Mouse (Mus musculus): ENCODE measurements around the gene Cmbl. TPM values are rescaled to one million over a fixed set of nuclear protein-coding genes. Genes with fewer than 3 reads are reported as not detected.

Cmbl gene
- polyA plus RNA-seq, 1 experiment, result 12.4 TPM

DNA sequence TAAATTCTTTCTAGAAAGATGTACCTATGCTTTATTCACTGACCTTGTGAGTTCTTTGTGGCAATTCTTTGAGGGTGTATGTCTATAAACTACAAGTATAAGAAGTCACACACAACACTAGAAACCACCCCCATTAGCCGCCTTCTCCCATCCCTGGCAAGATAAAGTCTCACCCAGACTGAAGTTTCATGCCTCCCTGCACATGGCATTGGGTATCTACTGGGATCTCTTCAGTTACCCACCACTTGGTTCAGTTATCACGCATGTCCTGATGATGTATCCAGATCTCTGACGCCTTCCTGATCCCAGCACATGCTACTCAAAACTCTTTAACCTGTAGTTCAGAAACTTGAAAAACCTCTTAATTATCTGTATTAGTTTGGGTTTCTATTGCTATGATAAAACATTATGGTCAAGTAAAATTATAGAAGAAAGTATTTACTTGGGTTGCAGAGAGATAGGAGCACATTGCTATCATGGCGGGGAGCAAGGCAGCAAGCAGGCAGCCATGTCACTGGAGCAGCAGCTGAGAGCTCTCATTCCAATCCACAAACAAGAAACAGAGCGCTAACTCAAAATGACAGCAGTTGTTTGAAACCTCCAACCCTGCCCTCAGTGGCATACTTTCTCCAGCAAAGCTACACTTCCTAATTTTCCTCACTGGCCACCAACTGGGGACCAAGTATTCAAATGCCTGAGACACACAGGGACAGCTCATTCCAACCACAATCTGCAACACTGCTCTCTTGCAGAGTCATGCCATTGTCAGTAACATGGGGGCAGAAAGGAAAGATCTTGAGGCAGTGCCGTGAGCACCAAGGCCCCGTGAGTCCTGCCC, 30.5 kb upstream of the Cmbl start:
- WGBS, result 78% methylated on average over 7 of the region's 7 CpGs
- Histone ChIP-seq H3K27ac (ENCODE audit: insufficient read depth, low read length) (no peak overlapping the region), H3K4me1 (ENCODE audit: control insufficient read depth, insufficient read depth, insufficient read length) (no peaks in the 10 kb centered on the region; the same call in 1 of the 2 replicates), H3K27me3 (ENCODE audit: control insufficient read depth, insufficient read depth, low read length) (no peaks in the 10 kb centered on the region), H3K36me3 (ENCODE audit: control insufficient read depth, insufficient read depth, low read length) (no peaks in the 10 kb centered on the region), H3K4me3 (ENCODE audit: extremely low read depth, insufficient read depth, insufficient read length) (no peak overlapping the region)
- DNase-seq (ENCODE audit: low read depth in 1 of 2, low spot score in 2 of 2), result no peak
- TF ChIP-seq CTCF (IDR thresholded peaks at IDR 0.05; ENCODE audit: extremely low read depth, insufficient read depth, insufficient read length, insufficient replicate concordance) (no peak), POLR2A (IDR thresholded peaks at IDR 0.05; ENCODE audit: low read depth, low read length) (no peak)

DNA sequence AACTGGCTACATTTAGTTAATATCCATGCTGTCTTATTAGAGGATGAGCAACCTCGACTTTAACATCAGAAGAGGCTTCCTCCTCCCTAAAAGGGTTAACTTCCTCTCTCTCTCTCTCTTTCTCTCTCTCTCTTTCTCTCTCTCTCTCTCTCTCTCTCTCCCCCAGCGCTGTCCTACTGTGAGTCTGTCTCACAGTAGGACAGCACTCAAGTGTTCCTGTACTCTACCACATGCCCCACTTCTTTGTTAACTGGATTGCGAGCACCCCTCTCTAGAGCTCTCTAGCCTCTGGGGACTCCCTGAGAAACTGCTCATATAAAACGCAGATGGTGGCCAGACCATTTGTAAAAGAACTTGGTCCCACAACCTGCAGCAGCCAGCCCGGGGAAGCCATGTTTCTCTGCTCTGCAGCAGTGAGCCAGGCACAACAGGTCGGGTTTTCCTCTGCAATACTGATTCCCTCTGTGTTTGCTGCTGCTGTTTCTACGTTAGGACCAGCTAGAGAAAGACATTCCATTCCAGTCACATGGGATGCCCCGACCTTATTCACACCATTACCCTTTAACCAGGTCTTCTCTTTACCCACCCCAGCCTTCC, 29.8 kb upstream of the Cmbl start:
- no peaks in the 10 kb centered on the region for H3K27me3 ChIP-seq (ENCODE audit: control insufficient read depth, insufficient read depth, low read length)
- WGBS, result 47% methylated on average over 8 of the region's 8 CpGs
- H3K4me1 ChIP-seq (ENCODE audit: control insufficient read depth, insufficient read depth, insufficient read length), result no peaks in the 10 kb centered on the region; the same call in 1 of the 2 replicates

DNA sequence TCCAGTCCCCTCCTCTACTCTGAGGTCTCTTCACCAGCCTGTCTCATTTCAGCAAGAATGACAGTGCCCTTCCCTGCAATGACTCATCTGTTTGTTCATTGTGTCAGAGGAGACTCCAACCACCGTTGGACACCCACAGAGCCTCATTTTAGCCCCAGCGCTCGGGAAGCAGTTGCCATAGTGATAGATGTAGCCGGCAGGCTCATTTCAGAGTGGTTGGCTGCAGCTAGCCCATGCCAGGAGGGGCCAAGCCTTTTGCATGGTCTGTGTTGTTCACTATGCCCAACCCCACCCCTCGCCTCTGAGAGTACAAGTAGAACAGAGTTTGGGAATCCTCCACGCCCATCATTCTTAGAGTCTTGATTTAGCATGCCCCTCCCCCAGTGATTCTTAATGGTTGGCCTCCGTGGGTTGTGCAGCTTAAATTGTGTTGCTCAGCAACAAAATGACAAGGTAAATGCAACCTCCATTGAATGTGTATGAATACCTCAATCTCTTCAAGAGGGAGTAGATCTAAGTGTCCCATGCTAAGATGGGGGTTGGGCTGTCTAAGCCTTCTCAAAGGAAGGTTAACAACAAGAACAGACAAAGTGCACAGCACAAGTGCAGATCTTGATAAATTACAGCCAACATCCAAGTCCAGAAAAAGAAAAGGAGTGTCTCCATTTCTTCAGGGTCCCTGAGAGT, 29.0 kb upstream of the Cmbl start:
- TF ChIP-seq POLR2A (IDR thresholded peaks at IDR 0.05; ENCODE audit: low read depth, low read length) (no peak), CTCF (IDR thresholded peaks at IDR 0.05; ENCODE audit: extremely low read depth, insufficient read depth, insufficient read length, insufficient replicate concordance) (no peak)

More for the DNA sequence above, 29.8 kb upstream of the Cmbl start:
- Histone ChIP-seq H3K36me3 (ENCODE audit: control insufficient read depth, insufficient read depth, low read length) (no peaks in the 10 kb centered on the region), H3K4me3 (ENCODE audit: extremely low read depth, insufficient read depth, insufficient read length) (no peak overlapping the region), H3K27ac (ENCODE audit: insufficient read depth, low read length) (no peak overlapping the region)
- DNase-seq (ENCODE audit: low read depth in 1 of 2, low spot score in 2 of 2), result no peak
- TF ChIP-seq CTCF (IDR thresholded peaks at IDR 0.05; ENCODE audit: extremely low read depth, insufficient read depth, insufficient read length, insufficient replicate concordance) (no peak), POLR2A (IDR thresholded peaks at IDR 0.05; ENCODE audit: low read depth, low read length) (no peak)

DNA sequence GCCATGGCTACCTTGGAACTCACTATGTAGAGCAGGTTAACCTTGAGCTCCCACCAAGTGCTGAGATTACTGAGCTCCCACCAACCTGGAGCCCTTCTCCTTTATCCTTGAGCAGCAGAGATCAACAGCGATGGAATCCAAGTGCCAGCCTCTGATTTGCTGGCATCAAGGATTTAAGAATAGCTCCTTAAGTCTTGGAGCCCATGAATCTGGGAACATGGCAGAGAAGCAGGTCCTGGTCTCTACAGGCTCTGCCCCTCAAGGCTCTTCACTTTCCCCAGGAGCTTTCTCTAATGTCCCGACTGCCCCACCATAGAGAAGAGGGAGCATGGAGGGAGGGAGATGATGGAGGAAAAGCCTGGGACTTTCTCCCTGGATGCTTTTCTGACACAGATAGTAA, 27.5 kb upstream of the Cmbl start:
- H3K4me3 ChIP-seq (ENCODE audit: extremely low read depth, insufficient read depth, insufficient read length), result no peak overlapping the region
- H3K27ac ChIP-seq (ENCODE audit: insufficient read depth, low read length), result no peak overlapping the region
- DNase-seq (ENCODE audit: low read depth in 1 of 2, low spot score in 2 of 2), result no peak
- TF ChIP-seq POLR2A (IDR thresholded peaks at IDR 0.05; ENCODE audit: low read depth, low read length) (no peak), CTCF (IDR thresholded peaks at IDR 0.05; ENCODE audit: extremely low read depth, insufficient read depth, insufficient read length, insufficient replicate concordance) (no peak)
- H3K36me3 ChIP-seq (ENCODE audit: control insufficient read depth, insufficient read depth, low read length), result no peaks in the 10 kb centered on the region
- H3K27me3 ChIP-seq (ENCODE audit: control insufficient read depth, insufficient read depth, low read length), result no peaks in the 10 kb centered on the region
- peaks cover 4% of the 10 kb centered on the region; the same call in 1 of the 2 replicates for H3K4me1 ChIP-seq (ENCODE audit: control insufficient read depth, insufficient read depth, insufficient read length)
- WGBS, result 100% methylated on average over 2 of the region's 2 CpGs

More for the DNA sequence above, 29.0 kb upstream of the Cmbl start:
- 44% methylated on average over 7 of the region's 7 CpGs for WGBS
- Histone ChIP-seq H3K36me3 (ENCODE audit: control insufficient read depth, insufficient read depth, low read length) (no peaks in the 10 kb centered on the region), H3K27me3 (ENCODE audit: control insufficient read depth, insufficient read depth, low read length) (no peaks in the 10 kb centered on the region), H3K4me3 (ENCODE audit: extremely low read depth, insufficient read depth, insufficient read length) (no peak overlapping the region), H3K27ac (ENCODE audit: insufficient read depth, low read length) (no peak overlapping the region), H3K4me1 (ENCODE audit: control insufficient read depth, insufficient read depth, insufficient read length) (no peaks in the 10 kb centered on the region; the same call in 1 of the 2 replicates)
- no peak for DNase-seq (ENCODE audit: low read depth in 1 of 2, low spot score in 2 of 2)

DNA sequence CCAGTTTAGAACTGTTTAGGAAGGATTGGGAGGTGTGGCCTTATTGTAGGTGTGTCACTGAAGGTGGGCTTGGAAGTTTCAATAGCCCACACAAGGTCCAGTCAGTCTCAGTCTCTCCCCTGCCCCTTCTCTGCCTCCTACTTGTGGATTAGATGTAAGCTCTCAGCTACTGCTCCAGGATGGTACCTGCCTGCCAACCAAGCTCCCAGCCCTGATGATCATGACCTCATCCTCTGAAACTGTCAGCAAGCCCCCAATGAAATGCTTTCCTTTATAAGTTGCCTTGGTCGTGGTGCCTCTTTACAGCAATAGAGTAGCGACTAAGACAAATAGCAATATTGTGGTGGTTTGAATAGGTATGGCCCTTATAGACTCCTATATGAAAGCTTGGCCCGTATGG, 26.8 kb upstream of the Cmbl start:
- no peak for DNase-seq (ENCODE audit: low read depth in 1 of 2, low spot score in 2 of 2)
- Histone ChIP-seq H3K27ac (ENCODE audit: insufficient read depth, low read length) (no peak overlapping the region), H3K4me3 (ENCODE audit: extremely low read depth, insufficient read depth, insufficient read length) (no peak overlapping the region), H3K36me3 (ENCODE audit: control insufficient read depth, insufficient read depth, low read length) (no peaks in the 10 kb centered on the region), H3K4me1 (ENCODE audit: control insufficient read depth, insufficient read depth, insufficient read length) (peaks cover 4% of the 10 kb centered on the region; the same call in 1 of the 2 replicates), H3K27me3 (ENCODE audit: control insufficient read depth, insufficient read depth, low read length) (no peaks in the 10 kb centered on the region)
- TF ChIP-seq CTCF (IDR thresholded peaks at IDR 0.05; ENCODE audit: extremely low read depth, insufficient read depth, insufficient read length, insufficient replicate concordance) (no peak), POLR2A (IDR thresholded peaks at IDR 0.05; ENCODE audit: low read depth, low read length) (no peak)
- WGBS, result 91% methylated on average over 3 of the region's 3 CpGs

DNA sequence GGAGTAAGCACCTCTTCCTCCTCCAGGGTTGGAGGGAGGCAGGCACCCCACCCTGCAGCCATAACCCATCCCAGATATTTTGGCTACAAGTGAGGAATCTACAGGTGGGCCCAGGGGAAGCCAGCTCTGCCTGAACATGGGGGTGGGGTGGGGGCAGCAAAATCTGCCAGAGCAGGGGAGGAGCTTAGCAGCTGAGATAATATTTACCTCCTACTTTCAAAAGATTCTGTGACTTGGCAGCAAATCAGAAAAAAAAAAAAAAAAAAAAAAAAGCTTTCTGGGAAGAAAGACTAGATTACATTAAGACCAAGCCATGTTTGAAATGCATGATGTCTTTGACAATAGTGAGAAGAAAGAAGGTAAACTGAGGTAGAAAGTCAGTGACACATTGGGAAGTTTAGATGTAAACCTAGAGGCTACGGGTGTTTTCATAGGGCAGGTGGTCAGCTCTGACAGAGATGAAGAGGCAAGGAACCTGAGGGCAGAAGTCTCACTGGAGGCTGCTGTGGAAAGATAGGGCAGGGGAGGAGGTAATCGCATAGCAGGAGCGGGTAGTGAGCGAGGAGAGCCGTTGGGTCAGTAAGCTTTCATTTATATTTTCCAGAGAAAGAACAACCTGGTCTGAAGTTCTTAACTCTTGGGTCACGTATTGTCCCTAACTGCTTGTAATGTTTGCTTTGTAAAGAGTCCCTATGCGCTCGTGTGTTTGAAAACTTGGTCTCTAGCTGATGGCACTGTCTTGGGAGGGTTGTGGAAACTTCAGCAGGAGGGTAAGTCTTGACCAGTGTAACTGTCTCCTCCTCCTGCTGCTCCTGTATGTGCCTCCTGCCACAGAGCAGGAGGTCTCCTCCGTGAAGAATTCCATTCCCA, 25.3 kb upstream of the Cmbl start:
- no peak for TF ChIP-seq CTCF (IDR thresholded peaks at IDR 0.05; ENCODE audit: extremely low read depth, insufficient read depth, insufficient read length, insufficient replicate concordance)
- no peak overlapping the region for H3K4me3 ChIP-seq (ENCODE audit: extremely low read depth, insufficient read depth, insufficient read length)
- 75% methylated on average over 9 of the region's 9 CpGs for WGBS
- no peak overlapping the region for H3K27ac ChIP-seq (ENCODE audit: insufficient read depth, low read length)
- H3K27me3 ChIP-seq (ENCODE audit: control insufficient read depth, insufficient read depth, low read length), result no peaks in the 10 kb centered on the region
- no peaks in the 10 kb centered on the region for H3K36me3 ChIP-seq (ENCODE audit: control insufficient read depth, insufficient read depth, low read length)
- no peak for DNase-seq (ENCODE audit: low read depth in 1 of 2, low spot score in 2 of 2)
- peaks cover 4% of the 10 kb centered on the region; the same call in 1 of the 2 replicates for H3K4me1 ChIP-seq (ENCODE audit: control insufficient read depth, insufficient read depth, insufficient read length)
